Mouse (Mus musculus) lung, embryonic 15.5 days (tissue): ENCODE measurements around the gene Bcat1. TPM values are rescaled to one million over a fixed set of nuclear protein-coding genes. Genes with fewer than 3 reads are reported as not detected.

Source experiments
- ATAC-seq: fragments of 200-750 bp; cut with Nextera tagmentation; 2 replicates; pipeline ENCODE4 v1.8.0; 2017; ENCODE audit warnings: moderate number of reproducible peaks, borderline replicate concordance; ENCODE audit not compliant: low FRiP score, low TSS enrichment; ENCODE audit errors: extremely low read depth
- H3K27ac ChIP-seq: fragments of 300-500 bp; sonication (generic); 2 replicates; pipeline ENCODE4 v1.5.1; 2015; ENCODE audit warnings: moderate library complexity, mild to moderate bottlenecking, inconsistent platforms
- H3K27me3 ChIP-seq: fragments of 300-500 bp; sonication (generic); 2 replicates; pipeline ENCODE4 v1.6.1; 2015; ENCODE audit warnings: inconsistent platforms
- H3K36me3 ChIP-seq: fragments of 300-500 bp; sonication (generic); 2 replicates; pipeline ENCODE4 v1.6.1; 2015; ENCODE audit warnings: inconsistent platforms
- H3K4me1 ChIP-seq: fragments of 300-500 bp; sonication (generic); 2 replicates; pipeline ENCODE4 v1.6.1; 2015; ENCODE audit warnings: inconsistent platforms
- H3K4me2 ChIP-seq: fragments of 300-500 bp; sonication (generic); 2 replicates; pipeline ENCODE4 v1.6.1; 2015; ENCODE audit warnings: inconsistent platforms, mild to moderate bottlenecking, moderate library complexity
- H3K4me3 ChIP-seq: fragments of 300-500 bp; sonication (generic); 2 replicates; pipeline ENCODE4 v1.5.1; 2015; ENCODE audit warnings: mild to moderate bottlenecking, inconsistent platforms
- H3K9ac ChIP-seq: fragments of 300-500 bp; sonication (generic); 2 replicates; pipeline ENCODE4 v1.6.1; 2015; ENCODE audit warnings: inconsistent platforms
- H3K9me3 ChIP-seq: fragments of 300-500 bp; sonication (generic); 2 replicates; pipeline ENCODE4 v1.6.1; 2016; ENCODE audit warnings: inconsistent platforms
- WGBS: fragments of 180-500 bp; shearing (Covaris S2); methylation state at CpG from one replicate; pipeline ENCODE4 v1.1.7; 2015; 5-methylcytosine and 5-hydroxymethylcytosine counted together
- polyA plus RNA-seq: library from polyadenylated mRNA; unstranded; fragments of >200 nt; fragmentation: Nextera tagmentation; extraction: Ambion mirVana; gene quantifications from 2 replicates; pipeline ENCODE4 v1.2.1, GENCODE M21; 2015

The Bcat1 gene
- polyA plus RNA-seq, 1 experiment from 2014 or later: 7.5 TPM

GRCm38 (mm10) chr6:144952885-144953284, 123.1 kb downstream of the Bcat1 start:
- Histone ChIP-seq H3K4me1 (peaks cover 11% of the 10 kb centered on the region), H3K9ac (no peak overlapping the region), H3K36me3 (no peaks in the 10 kb centered on the region), H3K4me3 (no peak overlapping the region), H3K9me3 (no peaks in the 10 kb centered on the region), H3K4me2 (no peak overlapping the region), H3K27ac (no peak overlapping the region), H3K27me3 (no peaks in the 10 kb centered on the region)
- ATAC-seq: no peak
- 82% methylated on average over 6 of the region's 6 CpGs for WGBS

- H3K4me2 ChIP-seq: no peak overlapping the region
- 53% methylated on average over 10 of the region's 10 CpGs for WGBS
- no peaks in the 10 kb centered on the region for H3K36me3 ChIP-seq
- no peak overlapping the region for H3K4me3 ChIP-seq
- no peak for ATAC-seq
- H3K9me3 ChIP-seq: no peaks in the 10 kb centered on the region
- H3K9ac ChIP-seq: no peak overlapping the region
- H3K27me3 ChIP-seq: no peaks in the 10 kb centered on the region
- H3K27ac ChIP-seq: no peak overlapping the region
- H3K4me1 ChIP-seq: 0 out of 2 replicates have a peak, but pooled peaks cover 3% of the 10 kb centered on the region
Observed at GRCm38 (mm10) chr6:144944435-144945365, 131.3 kb downstream of the Bcat1 start.

Other genes with a start within 250 kb of the Bcat1 start
- 3.9 and 6.6 TPM in 2 replicates for gene Lrmp, start 39.5 kb upstream of the Bcat1 start, polyA plus RNA-seq
- 0.79 and 1.3 TPM in 2 replicates for gene Casc1, start 134.8 kb upstream of the Bcat1 start, polyA plus RNA-seq
- 26.5 and 26.7 TPM in 2 replicates for gene Etfrf1, start 134.9 kb upstream of the Bcat1 start, polyA plus RNA-seq
- 92.2 and 99.5 TPM in 2 replicates for gene Kras, start 174.1 kb upstream of the Bcat1 start, polyA plus RNA-seq